ENCODE assay signal across 8 mouse cellular contexts in genomic region chr11:51607096-51607738, GRCm38 (mm10). TPM values are rescaled to one million over a fixed set of nuclear protein-coding genes. Genes with fewer than 3 reads are reported as not detected.
DNase-seq lines count a peak whose midpoint lies in the region; ATAC-seq and TF ChIP-seq lines count a peak whose summit lies in the region.

No protein-coding gene starts in this region.

- ATAC-seq in heart, embryonic 14.5 days (ENCODE audit: insufficient number of reproducible peaks, insufficient read depth, low FRiP score, low read depth), result no peak; the same call in 1 of the 2 replicates
- ATAC-seq in Patski, result peak; percentile 42
- peak; percentile 64; the same call in 1 of the 2 replicates for ATAC-seq in hindbrain, embryonic 11.5 days (ENCODE audit: low FRiP score)

- peak overlapping the region; percentile 84 to 95 for H3K27ac ChIP-seq in heart, embryonic 14.5 days (replicated peaks in 1 of 2; ENCODE audit: control insufficient read depth in 1 of 2, insufficient read depth in 1 of 2, low read depth in 2 of 2, low read length in 2 of 2)
- peak overlapping the region; percentile 95 for H3K27ac ChIP-seq in hindbrain, embryonic 11.5 days (ENCODE audit: low read depth, low read length)
- H3K27ac ChIP-seq in midbrain, embryonic 10.5 days (replicated peaks), result peak overlapping the region; percentile 100

- H3K4me2 ChIP-seq in heart, embryonic 14.5 days (ENCODE audit: low read length), result peak overlapping the region; percentile 92
- H3K4me2 ChIP-seq in hindbrain, embryonic 11.5 days (replicated peaks; ENCODE audit: low read depth, low read length), result peak overlapping the region; percentile 64

- CTCF ChIA-PET in Patski (lab: Charles Lee), result interaction anchor here (1.0 to 2.3 kb wide), 4 partner anchors 8 to 82 kb away, joined by 3 to 7 read pairs (median 4); partner anchors contain the start of gene 0610009B22Rik

- DNase-seq in heart, adult 9 months (ENCODE audit: low spot score in 2 of 2), result no peak
- no peak for DNase-seq in Patski (ENCODE audit: low read depth, low spot score)
- no peak for DNase-seq in hindbrain, embryonic 11.5 days (ENCODE audit: low spot score)
- no peak for DNase-seq in midbrain, embryonic 10.5 days (ENCODE audit: low spot score)
- DNase-seq in yolk sac, embryonic 10.5 days (ENCODE audit: low spot score), result no peak
- DNase-seq in adrenal gland, postnatal 36 days, result no peak
- DNase-seq in right cerebral cortex, postnatal 4 days, result no peak

- peaks cover 5 to 30% of the 10 kb centered on the region in 2 experiments; a peak in 3 of 4 replicates for H3K4me1 ChIP-seq in heart, embryonic 14.5 days (ENCODE audit: control insufficient read depth in 2 of 2, insufficient read depth in 2 of 2, low read length in 2 of 2)
- H3K4me1 ChIP-seq in hindbrain, embryonic 11.5 days (replicated peaks; ENCODE audit: control insufficient read depth, insufficient read depth, low read length), result 0 out of 2 replicates have a peak, but pooled peaks cover 5% of the 10 kb centered on the region
- H3K4me1 ChIP-seq in midbrain, embryonic 10.5 days, result peaks cover 39% of the 10 kb centered on the region

- 11% methylated on average over 15 of the region's 15 CpGs for WGBS in heart, embryonic 14.5 days
- 12% methylated on average over 15 of the region's 15 CpGs for WGBS in hindbrain, embryonic 11.5 days
- WGBS in midbrain, embryonic 10.5 days, result 11% methylated on average over 15 of the region's 15 CpGs

- peak overlapping the region; percentile 53 to 99 for H3K4me3 ChIP-seq in heart, embryonic 14.5 days (ENCODE audit: control insufficient read depth in 1 of 2, insufficient read depth in 1 of 2, low read depth in 1 of 2, low read length in 2 of 2)
- H3K4me3 ChIP-seq in hindbrain, embryonic 11.5 days (ENCODE audit: low read depth, low read length), result peak overlapping the region; percentile 99
- peak overlapping the region; percentile 100 for H3K4me3 ChIP-seq in midbrain, embryonic 10.5 days

- H3K9ac ChIP-seq in heart, embryonic 14.5 days (ENCODE audit: low read length), result peak overlapping the region; percentile 99
- H3K9ac ChIP-seq in hindbrain, embryonic 11.5 days (ENCODE audit: low read depth, low read length), result peak overlapping the region; percentile 82

- H3K36me3 ChIP-seq in heart, embryonic 14.5 days (ENCODE audit: control insufficient read depth, insufficient read depth, low read length), result peaks cover 34% of the 10 kb centered on the region
- H3K36me3 ChIP-seq in hindbrain, embryonic 11.5 days (ENCODE audit: control insufficient read depth, insufficient read depth, low read length), result peaks cover 20% of the 10 kb centered on the region
- H3K36me3 ChIP-seq in midbrain, embryonic 10.5 days, result peaks cover 39% of the 10 kb centered on the region

- in situ Hi-C loops in Patski (cut with MboI; ENCODE audit: low pct_unique_long_range_greater_than_20kb), result no loop called here

- H3K27me3 ChIP-seq in heart, embryonic 14.5 days (ENCODE audit: control insufficient read depth, insufficient read depth, low read length), result no peaks in the 10 kb centered on the region
- no peaks in the 10 kb centered on the region for H3K27me3 ChIP-seq in Patski
- H3K27me3 ChIP-seq in hindbrain, embryonic 11.5 days (ENCODE audit: control insufficient read depth, insufficient read depth, low read length), result no peaks in the 10 kb centered on the region
- no peaks in the 10 kb centered on the region for H3K27me3 ChIP-seq in midbrain, embryonic 10.5 days (ENCODE audit: low read depth, poor library complexity, severe bottlenecking)

- POLR2A ChIA-PET in Patski (lab: Charles Lee), result interaction anchor here (0.5 to 1.9 kb wide), 12 partner anchors 8 to 344 kb away, joined by 3 to 9 read pairs (median 3); partner anchors contain the start of genes 0610009B22Rik, BC049762 and Phykpl

- no peak for TF ChIP-seq CTCF in Patski (IDR thresholded peaks at IDR 0.05)

- no peaks in the 10 kb centered on the region for H3K9me3 ChIP-seq in heart, embryonic 14.5 days (ENCODE audit: control insufficient read depth, low read length)
- no peaks in the 10 kb centered on the region for H3K9me3 ChIP-seq in hindbrain, embryonic 11.5 days (ENCODE audit: control insufficient read depth, low read length)
- H3K9me3 ChIP-seq in midbrain, embryonic 10.5 days (replicated peaks), result no peaks in the 10 kb centered on the region

RNA-seq across cellular contexts. Expression of gene Hnrnpab, which starts 0.6 kb away (rescaled TPM):
- polyA plus RNA-seq in heart, embryonic 14.5 days (2014; fragmentation: Nextera tagmentation; extraction: Ambion mirVana), result 350 and 369 TPM in 2 replicates
- 520 TPM for polyA plus RNA-seq in Patski (2021)
- 777 and 822 TPM in 2 replicates for polyA plus RNA-seq in hindbrain, embryonic 11.5 days (2014; fragmentation: Nextera tagmentation; extraction: Ambion mirVana)
- polyA plus RNA-seq in midbrain, embryonic 10.5 days (2016; fragmentation: Nextera tagmentation; extraction: Ambion mirVana), result 587 and 631 TPM in 2 replicates
- total RNA-seq in adrenal gland, postnatal 36 days (2021), result 100 to 1,000 TPM; 315 to 322 TPM

RNA-seq across cellular contexts. Expression of gene Nhp2, which starts 12.3 kb away (rescaled TPM):
- 87.9 and 89.9 TPM in 2 replicates for polyA plus RNA-seq in heart, embryonic 14.5 days (2014; fragmentation: Nextera tagmentation; extraction: Ambion mirVana)
- 69.0 TPM for polyA plus RNA-seq in Patski (2021)
- 154 and 156 TPM in 2 replicates for polyA plus RNA-seq in hindbrain, embryonic 11.5 days (2014; fragmentation: Nextera tagmentation; extraction: Ambion mirVana)
- 209 and 269 TPM in 2 replicates for polyA plus RNA-seq in midbrain, embryonic 10.5 days (2016; fragmentation: Nextera tagmentation; extraction: Ambion mirVana)
- 10 to 100 TPM; 61.5 to 77.5 TPM for total RNA-seq in adrenal gland, postnatal 36 days (2021)

RNA-seq across cellular contexts. Expression of gene Phykpl, which starts 22.7 kb away (rescaled TPM):
- 16.1 and 17.1 TPM in 2 replicates for polyA plus RNA-seq in heart, embryonic 14.5 days (2014; fragmentation: Nextera tagmentation; extraction: Ambion mirVana)
- polyA plus RNA-seq in Patski (2021), result 18.4 TPM
- polyA plus RNA-seq in hindbrain, embryonic 11.5 days (2014; fragmentation: Nextera tagmentation; extraction: Ambion mirVana), result 10.1 and 13.2 TPM in 2 replicates
- polyA plus RNA-seq in midbrain, embryonic 10.5 days (2016; fragmentation: Nextera tagmentation; extraction: Ambion mirVana), result 14.4 and 15.1 TPM in 2 replicates
- total RNA-seq in adrenal gland, postnatal 36 days (2021), result 10 to 100 TPM; 20.6 to 26.3 TPM

RNA-seq across cellular contexts. Expression of gene Rmnd5b, which starts 28.5 kb away (rescaled TPM):
- 32.1 and 34.3 TPM in 2 replicates for polyA plus RNA-seq in heart, embryonic 14.5 days (2014; fragmentation: Nextera tagmentation; extraction: Ambion mirVana)
- polyA plus RNA-seq in Patski (2021), result 49.4 TPM
- 42.5 and 43.7 TPM in 2 replicates for polyA plus RNA-seq in hindbrain, embryonic 11.5 days (2014; fragmentation: Nextera tagmentation; extraction: Ambion mirVana)
- 38.6 TPM in 2 replicates for polyA plus RNA-seq in midbrain, embryonic 10.5 days (2016; fragmentation: Nextera tagmentation; extraction: Ambion mirVana)
- total RNA-seq in adrenal gland, postnatal 36 days (2021), result 10 to 100 TPM; 35.4 to 54.1 TPM

RNA-seq across cellular contexts. Expression of gene N4bp3, which starts 43.4 kb away (rescaled TPM):
- 10.7 and 12.9 TPM in 2 replicates for polyA plus RNA-seq in heart, embryonic 14.5 days (2014; fragmentation: Nextera tagmentation; extraction: Ambion mirVana)
- 25.0 TPM for polyA plus RNA-seq in Patski (2021)
- 6.6 and 6.9 TPM in 2 replicates for polyA plus RNA-seq in hindbrain, embryonic 11.5 days (2014; fragmentation: Nextera tagmentation; extraction: Ambion mirVana)
- polyA plus RNA-seq in midbrain, embryonic 10.5 days (2016; fragmentation: Nextera tagmentation; extraction: Ambion mirVana), result 16.9 and 21.7 TPM in 2 replicates
- total RNA-seq in adrenal gland, postnatal 36 days (2021), result 1 to 10 TPM; 7.8 to 7.9 TPM
